Mouse (Mus musculus): ENCODE results near the gene March10.
A peak's percentile ranks its signal among the peaks of the same experiment; 100 is the strongest.

Gene March10

GRCm38 (mm10) chr11:105465488-105465887, 9.0 kb upstream of the March10 start:
- DNase-seq: no peak

- DNase-seq: peak; percentile 3
Measured at GRCm38 (mm10) chr11:105464430-105464967, 8.0 kb upstream of the March10 start.

GRCm38 (mm10) chr11:105459900-105460299, 3.4 kb upstream of the March10 start:
- DNase-seq: no peak

DNA sequence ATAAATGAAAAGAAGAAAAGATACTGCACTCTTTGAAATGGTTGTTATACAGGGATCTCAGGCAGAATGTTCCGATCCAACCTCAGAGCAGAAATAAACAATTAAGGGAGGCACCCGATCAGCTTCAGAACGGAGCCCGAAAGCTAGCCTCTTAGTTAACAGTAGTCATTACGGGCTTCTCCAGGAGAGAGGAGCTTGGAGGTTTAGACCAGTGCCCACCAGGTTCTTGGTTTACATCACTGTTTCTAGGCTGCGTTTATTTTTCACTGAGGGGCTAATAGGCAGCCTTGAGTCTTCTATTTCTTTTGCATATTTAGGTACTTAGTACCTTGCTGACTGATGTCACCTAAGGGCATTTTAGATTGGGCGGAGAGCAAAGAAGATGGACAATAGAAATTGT, 506 bp upstream of the March10 start:
- no peak for DNase-seq

DNA sequence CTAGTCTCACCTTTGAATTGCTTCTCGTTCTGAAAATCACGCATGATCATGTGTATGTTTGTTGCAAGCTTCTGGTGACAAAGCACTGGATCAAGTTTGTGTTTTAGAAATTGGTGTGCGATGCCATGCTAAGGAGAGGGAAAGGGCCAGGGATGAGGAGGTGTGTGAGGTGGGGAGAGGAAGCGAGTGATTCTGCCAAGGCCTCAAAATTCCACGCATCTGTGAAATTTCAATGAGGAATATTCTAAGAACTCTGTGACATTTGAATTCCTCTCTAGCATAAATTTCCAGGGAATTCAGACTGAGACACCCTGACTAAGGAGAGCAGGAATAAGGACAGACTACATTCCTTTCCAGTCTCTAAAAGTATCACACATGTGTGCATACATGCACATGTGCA, 1.4 kb downstream of the March10 start:
- no peak for DNase-seq

DNA sequence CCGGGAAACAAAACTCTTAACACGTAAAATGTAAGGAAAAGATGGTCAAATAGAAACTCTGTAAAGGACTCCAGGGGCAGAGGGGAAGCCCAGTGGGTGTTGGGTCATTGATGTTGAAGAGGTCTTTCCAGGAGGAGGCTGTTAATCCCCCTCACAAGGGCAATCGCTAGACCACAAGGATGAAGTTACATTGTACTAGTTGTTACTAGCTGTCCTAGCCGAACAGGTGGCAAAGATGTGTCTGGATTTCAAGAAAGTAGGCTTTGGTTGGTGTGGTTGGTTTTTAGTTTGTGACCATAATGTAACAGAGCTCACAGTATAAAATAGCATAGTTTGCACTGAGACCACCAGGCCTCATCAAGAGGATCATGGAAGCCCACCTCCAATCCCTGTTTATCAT, 3.5 kb downstream of the March10 start:
- DNase-seq: no peak

DNA sequence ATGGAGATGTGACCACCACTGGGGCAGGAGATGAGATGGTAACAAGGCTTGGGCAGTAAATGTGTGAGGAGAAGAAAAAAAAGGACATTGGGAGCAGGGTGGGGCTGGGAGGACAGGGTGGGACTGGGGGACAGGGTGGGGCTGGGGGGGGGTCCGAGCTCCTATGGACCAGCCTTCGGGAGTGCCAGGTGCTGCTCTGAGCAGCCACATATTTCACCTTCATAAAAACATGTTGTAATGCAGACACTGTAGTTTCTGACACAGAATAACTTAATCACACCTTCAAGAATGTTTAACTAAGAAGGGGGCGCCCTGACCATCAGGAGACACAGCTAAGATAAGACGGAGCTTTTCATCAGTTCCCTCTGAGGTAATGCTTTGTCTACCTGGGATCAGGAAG, 4.0 kb downstream of the March10 start:
- no peak for DNase-seq

- no peak for DNase-seq
Measured at GRCm38 (mm10) chr11:105451553-105452135, 4.9 kb downstream of the March10 start.

DNA sequence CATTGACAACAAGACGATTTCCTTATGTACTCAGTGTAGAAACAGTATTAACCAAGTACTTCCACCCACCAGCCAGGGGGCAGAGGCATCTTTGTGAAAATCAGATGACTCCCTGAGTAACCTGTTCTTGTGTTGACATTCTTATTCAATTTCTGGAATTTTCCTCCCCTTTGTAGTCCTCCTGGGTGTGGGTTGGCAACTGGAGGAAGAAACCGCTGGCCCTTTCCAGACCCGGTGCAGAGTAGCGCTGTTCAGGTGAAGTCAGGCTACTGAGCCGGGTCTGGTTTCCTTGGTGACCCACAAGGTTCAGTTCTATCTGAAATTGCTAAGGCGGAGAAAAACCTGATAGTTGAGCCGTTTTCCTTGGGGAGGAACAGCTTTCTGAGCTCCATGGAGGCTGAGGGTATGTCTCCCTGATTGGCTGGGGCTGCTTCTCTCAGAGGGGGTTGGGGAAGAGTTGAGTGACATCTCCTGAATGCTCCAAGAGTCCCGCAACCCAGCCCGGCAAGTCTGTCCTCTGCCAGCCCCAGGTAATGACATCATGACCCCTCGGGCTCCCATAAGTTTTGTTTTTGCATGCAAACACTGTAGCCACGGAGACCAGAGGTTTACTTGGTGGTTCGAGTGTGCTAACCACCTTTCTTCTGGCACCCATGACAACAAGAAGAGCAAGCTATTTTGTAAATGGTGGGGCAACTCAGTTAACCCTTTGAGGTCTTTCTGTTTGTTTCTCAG, 6.8 kb downstream of the March10 start:
- no peak for DNase-seq

DNA sequence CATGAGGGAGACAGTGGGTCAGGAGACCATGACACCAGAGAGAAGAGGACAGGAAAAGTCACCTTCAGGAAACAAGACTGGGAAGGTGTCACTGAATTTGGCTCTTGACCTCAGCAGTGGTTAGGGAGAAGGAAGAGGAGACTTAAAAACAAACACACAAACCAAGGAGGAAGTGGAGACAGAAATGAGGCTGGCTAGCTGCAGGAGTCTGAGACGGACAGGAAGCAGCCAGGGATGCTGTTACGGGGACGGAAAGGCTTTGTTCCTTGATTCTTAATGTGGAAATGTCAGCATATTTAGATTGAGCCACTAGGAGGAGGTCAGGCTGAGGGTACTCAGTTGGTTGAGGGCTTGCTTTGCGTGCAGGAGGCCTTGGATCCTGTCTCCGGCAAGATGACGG, 8.9 kb downstream of the March10 start:
- no peak for DNase-seq

GRCm38 (mm10) chr11:105446221-105446620, 10.3 kb downstream of the March10 start:
- DNase-seq: no peak

GRCm38 (mm10) chr11:105445741-105446140, 10.8 kb downstream of the March10 start:
- no peak for DNase-seq

GRCm38 (mm10) chr11:105444929-105445328, 11.6 kb downstream of the March10 start:
- DNase-seq: no peak

DNA sequence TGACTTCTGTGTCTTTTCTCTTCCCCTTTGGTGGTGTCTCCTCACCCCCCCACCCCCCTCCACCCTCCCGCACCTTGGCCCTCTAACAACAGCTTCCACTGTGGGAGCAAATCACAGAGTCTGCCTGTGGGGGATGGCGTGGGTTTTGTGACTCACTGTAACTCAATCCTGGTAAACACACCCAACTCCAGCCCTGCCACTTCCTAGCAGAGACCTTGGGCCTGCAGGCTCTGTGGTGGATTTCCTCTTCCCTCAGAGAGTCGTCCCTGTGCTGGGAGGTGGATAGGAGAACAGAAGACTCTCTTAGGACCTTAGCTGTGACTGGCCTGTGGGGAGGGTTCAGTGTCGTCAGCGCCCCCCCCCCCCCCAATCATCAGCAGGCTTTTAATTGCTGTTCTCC, 13.0 kb downstream of the March10 start:
- DNase-seq: no peak

DNA sequence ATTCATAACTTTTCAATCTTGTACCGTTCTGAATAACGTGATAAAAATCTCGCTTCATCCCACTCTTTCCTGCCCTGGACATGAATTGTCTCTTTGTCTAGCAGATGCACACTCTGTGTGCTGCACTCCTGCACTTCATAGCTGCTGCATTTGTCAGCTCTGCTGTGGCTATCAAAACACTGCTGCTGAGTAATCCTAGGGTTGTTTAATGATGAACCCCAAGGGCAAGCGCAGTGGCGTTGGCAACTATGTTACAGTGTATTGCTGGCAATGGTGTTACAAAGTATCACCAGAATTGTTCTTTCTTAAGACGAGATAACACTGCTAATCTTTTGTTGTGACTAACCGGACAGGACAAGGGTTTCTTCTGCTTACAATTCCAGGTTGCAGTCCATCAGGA, 16.7 kb downstream of the March10 start:
- DNase-seq: no peak

- no peak for DNase-seq
Measured at GRCm38 (mm10) chr11:105438907-105439306, 17.6 kb downstream of the March10 start.

DNA sequence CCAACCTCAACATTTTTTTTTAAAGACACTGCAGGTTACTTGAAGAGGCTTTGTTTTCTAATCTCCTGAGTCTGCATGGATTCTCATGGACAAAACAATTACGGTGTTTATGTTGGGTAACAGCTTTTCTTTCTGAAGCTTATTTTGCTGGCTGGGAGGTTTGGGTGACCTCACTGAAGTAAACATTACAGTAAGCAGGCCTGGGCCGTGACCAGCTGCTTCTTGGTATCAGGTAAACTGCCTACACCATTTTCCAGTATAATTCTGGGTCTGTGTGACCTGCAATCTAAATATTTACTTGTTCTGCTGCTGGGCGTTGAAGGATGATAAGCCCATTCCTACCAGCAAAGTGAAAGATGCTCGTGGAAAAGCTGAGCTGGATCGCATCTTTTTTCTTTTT, 30.1 kb downstream of the March10 start:
- no peak for DNase-seq

DNA sequence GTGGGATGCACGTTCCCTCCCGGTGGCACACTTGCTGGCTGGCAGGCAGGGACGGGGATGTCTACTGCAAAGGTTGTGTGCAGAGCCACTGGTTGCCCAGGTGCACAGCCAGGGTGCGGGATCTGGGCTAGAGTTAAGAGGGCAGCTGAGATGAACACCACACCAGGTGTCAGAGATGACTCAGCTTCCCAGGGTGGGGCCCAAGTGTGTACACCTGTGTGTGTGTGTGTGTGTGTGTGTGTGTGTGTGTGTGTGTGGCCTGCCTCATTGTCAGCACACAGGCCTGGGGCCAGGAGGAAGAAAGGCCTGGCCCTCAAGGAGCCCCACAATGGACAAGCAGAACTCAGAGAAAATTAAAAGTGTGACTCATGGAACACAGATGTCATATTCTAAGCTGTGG, 31.9 kb downstream of the March10 start:
- no peak for DNase-seq

DNA sequence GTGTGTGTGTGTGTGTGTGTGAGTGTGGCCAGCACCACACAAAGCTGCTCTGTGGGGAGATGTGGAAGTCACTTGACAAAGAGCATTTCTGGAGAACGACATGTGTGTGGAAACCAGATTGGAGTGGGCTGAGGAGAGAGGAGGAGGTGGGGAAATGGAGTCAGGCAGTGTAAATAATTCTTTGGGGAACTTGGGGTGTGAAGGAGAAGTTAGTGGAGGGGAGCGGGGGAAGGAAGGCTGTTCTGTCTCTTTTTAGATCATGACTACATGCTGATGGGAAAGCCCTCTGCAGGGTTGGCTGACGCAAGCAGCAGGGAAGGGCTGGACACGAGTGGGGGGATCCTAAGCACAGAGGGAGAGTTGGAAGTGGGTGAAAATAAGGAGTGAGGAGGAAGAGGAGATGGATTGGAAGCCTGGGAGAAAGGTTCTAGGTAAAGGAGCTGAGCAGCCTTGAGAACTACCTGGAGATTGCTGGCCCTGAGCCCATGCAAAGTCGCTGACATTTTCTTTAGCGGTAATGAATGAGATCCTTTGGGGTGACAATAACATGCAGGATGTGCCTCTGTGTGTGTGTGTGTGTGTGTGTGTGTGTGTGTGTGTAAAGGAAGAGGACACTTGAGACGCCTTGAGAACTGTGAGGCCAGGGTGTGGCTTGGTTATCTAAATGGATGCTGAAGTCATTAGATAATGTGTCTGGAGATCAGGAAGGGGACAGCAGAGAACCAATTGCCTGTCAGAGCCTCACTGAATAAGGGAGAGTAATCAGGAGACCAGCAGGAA, 35.7 kb downstream of the March10 start:
- DNase-seq: peak; percentile 79

GRCm38 (mm10) chr11:105419946-105420345, 36.6 kb downstream of the March10 start:
- no peak for DNase-seq

- DNase-seq: no peak
Measured at GRCm38 (mm10) chr11:105414009-105414408, 42.5 kb downstream of the March10 start.

GRCm38 (mm10) chr11:105409408-105409807, 47.1 kb downstream of the March10 start:
- DNase-seq: no peak

DNA sequence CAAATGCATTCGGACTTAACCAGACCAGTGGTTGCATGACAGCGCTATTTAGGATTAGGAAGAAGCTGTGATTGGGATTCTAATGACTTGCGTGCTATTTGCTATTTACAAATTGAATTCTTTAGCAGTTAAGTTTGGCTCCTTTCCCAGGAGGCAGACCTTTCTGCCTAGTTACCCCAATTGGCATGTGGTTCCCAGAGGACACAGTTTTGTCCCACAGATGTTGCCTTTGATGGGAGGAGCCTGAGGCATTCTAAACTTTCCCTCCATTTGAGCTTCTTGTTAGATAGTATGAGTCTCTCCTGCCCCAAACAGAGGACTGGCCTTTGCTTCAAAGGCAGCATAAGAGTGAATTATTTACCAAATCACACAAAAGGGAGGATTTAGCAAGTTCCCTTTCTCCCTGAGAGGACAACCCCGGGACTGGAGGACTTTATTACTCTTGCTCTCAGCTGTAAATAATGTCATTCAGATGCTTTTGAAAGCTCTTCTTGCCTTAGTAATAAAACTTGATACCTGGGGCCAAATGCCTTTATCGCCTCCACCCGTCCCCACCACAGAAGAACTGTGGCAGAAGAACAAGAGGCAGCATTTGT, 48.6 kb downstream of the March10 start:
- no peak for DNase-seq
